Mouse (Mus musculus) limb, embryonic 13.5 days (tissue): ENCODE results near the gene Mzf1. TPM values are rescaled to one million over a fixed set of nuclear protein-coding genes. Genes with fewer than 3 reads are reported as not detected.

ENCODE experiments used
- ATAC-seq: fragments of 200-750 bp; cut with Nextera tagmentation; 2 replicates; pipeline ENCODE4 v1.8.0; 2017; ENCODE audit warnings: low read depth, moderate number of reproducible peaks, moderate TSS enrichment; ENCODE audit not compliant: low FRiP score
- H3K27ac ChIP-seq: fragments of 300-500 bp; sonication (generic); 2 replicates; pipeline ENCODE4 v1.5.1; 2015; ENCODE audit warnings: inconsistent platforms, mild to moderate bottlenecking, moderate library complexity
- H3K27me3 ChIP-seq: fragments of 300-500 bp; sonication (generic); 2 replicates; pipeline ENCODE4 v1.6.1; 2015; ENCODE audit warnings: mild to moderate bottlenecking, inconsistent platforms
- H3K36me3 ChIP-seq: fragments of 300-500 bp; sonication (generic); 2 replicates; pipeline ENCODE4 v1.6.1; 2015; ENCODE audit warnings: inconsistent platforms, mild to moderate bottlenecking, moderate library complexity
- H3K4me1 ChIP-seq: fragments of 300-500 bp; sonication (generic); 2 replicates; pipeline ENCODE4 v1.6.1; 2015; ENCODE audit warnings: inconsistent platforms
- H3K4me2 ChIP-seq: fragments of 300-500 bp; sonication (generic); replicated peaks from 2 replicates; pipeline ENCODE4 v1.6.1; 2015; ENCODE audit warnings: inconsistent platforms, mild to moderate bottlenecking, moderate library complexity
- H3K4me3 ChIP-seq: fragments of 300-500 bp; sonication (generic); 2 replicates; pipeline ENCODE4 v1.5.1; 2015; ENCODE audit warnings: moderate library complexity, mild to moderate bottlenecking, inconsistent platforms
- H3K9ac ChIP-seq: fragments of 300-500 bp; sonication (generic); 2 replicates; pipeline ENCODE4 v1.6.1; 2015; ENCODE audit warnings: mild to moderate bottlenecking, inconsistent platforms
- H3K9me3 ChIP-seq: fragments of 300-500 bp; sonication (generic); 2 replicates; pipeline ENCODE4 v1.6.1; 2016; ENCODE audit warnings: inconsistent platforms
- WGBS: fragments of 180-500 bp; shearing (Covaris S2); methylation state at CpG from one replicate; pipeline ENCODE4 v1.1.7; 2015; 5-methylcytosine and 5-hydroxymethylcytosine counted together
- polyA plus RNA-seq: library from polyadenylated mRNA; unstranded; fragments of >200 nt; fragmentation: Nextera tagmentation; extraction: Ambion mirVana; gene quantifications from 2 replicates; pipeline ENCODE4 v1.2.1, GENCODE M21; 2015

Gene Mzf1
- polyA plus RNA-seq, 1 experiment from 2014 or later, result 3.8 TPM

DNA sequence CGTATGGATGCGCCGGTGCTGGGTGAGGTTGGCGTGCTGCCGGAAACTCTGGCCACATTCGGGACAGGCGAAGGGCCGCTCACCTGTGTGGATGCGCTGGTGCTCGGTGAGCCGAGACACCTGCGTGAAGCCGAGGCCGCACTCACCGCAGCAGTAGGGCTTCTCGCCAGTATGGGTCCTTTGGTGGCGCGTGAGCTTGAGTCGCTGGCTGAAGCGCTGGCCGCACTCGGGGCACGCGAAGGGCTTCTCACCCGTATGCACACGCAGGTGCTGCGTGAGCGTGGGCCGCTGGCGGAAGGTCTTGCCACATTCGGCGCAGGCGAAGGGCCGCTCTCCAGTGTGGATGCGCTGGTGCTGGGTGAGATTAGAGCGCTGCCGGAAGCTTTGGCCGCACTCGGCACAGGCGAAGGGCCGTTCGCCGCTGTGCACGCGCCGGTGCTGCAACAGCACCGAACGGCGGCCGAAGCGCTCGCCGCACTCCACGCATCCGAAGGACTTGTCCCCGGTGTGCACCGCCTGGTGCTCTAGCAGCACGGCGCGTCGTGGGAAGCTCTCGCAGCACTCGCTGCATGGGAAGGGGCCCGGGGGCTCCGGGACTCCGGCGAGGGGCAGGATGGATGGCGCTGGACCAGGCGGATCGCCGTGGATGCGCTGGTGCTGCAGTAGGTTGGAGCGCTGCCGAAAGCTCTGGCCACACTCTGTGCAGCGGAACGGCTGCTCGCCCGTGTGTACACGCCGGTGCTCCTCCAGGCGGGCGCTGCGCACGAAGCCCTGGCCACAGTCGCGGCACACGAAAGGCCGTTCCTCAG is 10.9 kb downstream of the Mzf1 start:
- ATAC-seq, result peak; percentile 37; the same call in 1 of the 2 replicates
- WGBS, result 5% methylated on average over 88 of the region's 88 CpGs
- no peaks in the 10 kb centered on the region for H3K36me3 ChIP-seq
- H3K9me3 ChIP-seq, result 0 out of 2 replicates have a peak, but pooled peaks cover 6% of the 10 kb centered on the region
- peak overlapping the region; percentile 54 for H3K4me3 ChIP-seq
- peak overlapping the region; percentile 97 for H3K4me2 ChIP-seq
- H3K27me3 ChIP-seq, result peaks cover 53% of the 10 kb centered on the region
- H3K27ac ChIP-seq, result no peak overlapping the region
- H3K4me1 ChIP-seq, result peaks cover 22% of the 10 kb centered on the region
- H3K9ac ChIP-seq, result peak overlapping the region; percentile 78

GRCm38 (mm10) chr7:13043120-13043444 is 11.5 kb downstream of the Mzf1 start:
- 35% methylated on average over 16 of the region's 16 CpGs for WGBS
- Histone ChIP-seq H3K9me3 (0 out of 2 replicates have a peak, but pooled peaks cover 6% of the 10 kb centered on the region), H3K4me2 (peak overlapping the region; percentile 97), H3K27ac (no peak overlapping the region), H3K4me3 (peak overlapping the region; percentile 54), H3K9ac (peak overlapping the region; percentile 78), H3K36me3 (no peaks in the 10 kb centered on the region), H3K27me3 (peaks cover 53% of the 10 kb centered on the region), H3K4me1 (peaks cover 24% of the 10 kb centered on the region)
- no peak for ATAC-seq

DNA sequence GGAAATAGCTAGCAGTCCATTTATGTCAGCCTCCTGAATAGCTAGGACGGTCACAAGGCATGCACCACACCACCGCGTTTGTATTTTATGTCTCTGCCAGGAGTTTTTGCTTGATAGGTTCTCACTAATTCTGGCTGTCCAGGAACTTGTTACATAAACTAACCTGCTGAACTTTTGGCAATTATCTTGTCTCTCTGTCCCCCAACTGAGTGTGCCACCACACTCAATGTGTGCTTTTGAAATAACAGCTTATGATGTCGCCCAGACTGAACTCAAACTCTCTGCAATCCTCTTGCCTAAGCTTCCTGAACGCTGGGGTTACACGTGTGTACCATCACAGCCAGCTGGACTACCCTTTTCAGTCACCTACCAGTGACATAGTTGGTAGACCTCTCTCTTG is 12.1 kb downstream of the Mzf1 start:
- Histone ChIP-seq H3K36me3 (no peaks in the 10 kb centered on the region), H3K4me3 (no peak overlapping the region), H3K4me2 (no peak overlapping the region), H3K9me3 (0 out of 2 replicates have a peak, but pooled peaks cover 6% of the 10 kb centered on the region), H3K27ac (no peak overlapping the region), H3K9ac (no peak overlapping the region), H3K27me3 (peaks cover 53% of the 10 kb centered on the region), H3K4me1 (peaks cover 24% of the 10 kb centered on the region)
- WGBS, result 79% methylated on average over 6 of the region's 6 CpGs
- no peak for ATAC-seq

GRCm38 (mm10) chr7:13041256-13041655 is 13.3 kb downstream of the Mzf1 start:
- Histone ChIP-seq H3K9me3 (0 out of 2 replicates have a peak, but pooled peaks cover 6% of the 10 kb centered on the region), H3K9ac (no peak overlapping the region), H3K36me3 (peaks cover 3% of the 10 kb centered on the region), H3K4me3 (no peak overlapping the region), H3K27ac (no peak overlapping the region), H3K27me3 (peaks cover 53% of the 10 kb centered on the region), H3K4me1 (peaks cover 32% of the 10 kb centered on the region), H3K4me2 (no peak overlapping the region)
- ATAC-seq, result no peak
- WGBS, result 67% methylated on average over 1 of the region's 1 CpGs

GRCm38 (mm10) chr7:13039181-13039580 is 15.4 kb downstream of the Mzf1 start:
- no peak overlapping the region for H3K27ac ChIP-seq

GRCm38 (mm10) chr7:13038621-13039169 is 15.9 kb downstream of the Mzf1 start:
- Histone ChIP-seq H3K4me1 (peaks cover 43% of the 10 kb centered on the region), H3K27me3 (peaks cover 32% of the 10 kb centered on the region), H3K4me3 (peak overlapping the region; percentile 81), H3K4me2 (peak overlapping the region; percentile 88), H3K27ac (peak overlapping the region; percentile 99), H3K36me3 (peaks cover 18% of the 10 kb centered on the region), H3K9me3 (0 out of 2 replicates have a peak, but pooled peaks cover 6% of the 10 kb centered on the region), H3K9ac (peak overlapping the region; percentile 97)
- ATAC-seq, result no peak
- 23% methylated on average over 15 of the region's 15 CpGs for WGBS

More at GRCm38 (mm10) chr7:13039181-13039580, 15.4 kb downstream of the Mzf1 start:
- peak overlapping the region; percentile 97 for H3K9ac ChIP-seq
- H3K27me3 ChIP-seq, result peaks cover 37% of the 10 kb centered on the region
- WGBS, result 89% methylated on average over 1 of the region's 1 CpGs
- 0 out of 2 replicates have a peak, but pooled peaks cover 6% of the 10 kb centered on the region for H3K9me3 ChIP-seq
- H3K4me1 ChIP-seq, result peaks cover 44% of the 10 kb centered on the region
- H3K4me3 ChIP-seq, result peak overlapping the region; percentile 81
- peak overlapping the region; percentile 88 for H3K4me2 ChIP-seq
- ATAC-seq, result no peak
- peaks cover 17% of the 10 kb centered on the region for H3K36me3 ChIP-seq

DNA sequence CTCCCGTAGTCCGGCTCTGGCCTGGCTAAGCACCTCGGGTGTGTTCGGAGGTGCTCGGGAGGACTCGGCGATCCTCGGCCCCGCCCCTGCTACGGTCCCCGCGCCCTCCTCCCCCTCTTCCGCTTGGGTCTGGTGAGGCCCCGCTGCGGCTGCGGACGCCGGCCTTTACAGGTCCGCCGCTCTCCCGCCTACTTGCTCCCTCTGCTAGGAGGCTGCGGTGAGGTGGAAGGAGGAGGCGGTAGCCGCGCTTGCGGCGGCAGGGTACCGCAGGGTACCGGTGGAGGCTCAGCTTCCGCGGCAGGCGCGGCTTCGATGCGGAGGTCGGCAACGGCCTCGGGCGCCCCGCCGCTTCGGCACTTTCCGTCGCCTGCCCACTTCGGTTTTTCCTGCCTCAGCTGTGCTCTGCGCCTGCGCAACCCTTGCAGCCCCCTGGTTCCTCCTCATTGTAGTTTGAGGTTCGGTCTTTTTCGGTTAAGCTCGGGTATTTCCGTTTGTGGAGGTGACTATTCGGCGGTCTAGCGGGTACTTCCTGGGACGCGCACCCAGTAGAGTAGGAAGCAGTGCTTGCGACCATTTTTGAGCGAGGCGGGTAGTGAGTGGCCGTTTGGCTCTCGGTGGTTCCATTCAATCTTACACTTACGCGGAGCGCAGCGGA is 16.5 kb downstream of the Mzf1 start, which contains the start of gene Ube2m:
Gene Ube2m (minus strand): TSS at position 375 of the 655 bp plus-strand sequence.
- WGBS, result under 1% methylated on average over 56 of the region's 65 CpGs
- H3K4me2 ChIP-seq, result peak within 1 kb of the TSS; percentile 88
- H3K9me3 ChIP-seq, result 0 out of 2 replicates have a peak, but pooled peaks cover 2% of the 10 kb centered on the region
- H3K27me3 ChIP-seq, result peaks cover 25% of the 10 kb centered on the region
- peak; percentile 92 for ATAC-seq
- H3K9ac ChIP-seq, result peak within 1 kb of the TSS; percentile 97
- H3K36me3 ChIP-seq, result peaks cover 24% of the 10 kb centered on the region
- H3K4me1 ChIP-seq, result peaks cover 44% of the 10 kb centered on the region
- H3K27ac ChIP-seq, result peak within 1 kb of the TSS; percentile 99
- H3K4me3 ChIP-seq, result peak within 1 kb of the TSS; percentile 81

GRCm38 (mm10) chr7:13037366-13037765 is 17.2 kb downstream of the Mzf1 start:
- WGBS, result 1% methylated on average over 31 of the region's 33 CpGs
- peaks cover 29% of the 10 kb centered on the region for H3K36me3 ChIP-seq
- H3K27ac ChIP-seq, result peak overlapping the region; percentile 99
- H3K9ac ChIP-seq, result peak overlapping the region; percentile 97
- H3K27me3 ChIP-seq, result peaks cover 19% of the 10 kb centered on the region
- peaks cover 47% of the 10 kb centered on the region for H3K4me1 ChIP-seq
- peak overlapping the region; percentile 88 for H3K4me2 ChIP-seq
- peak overlapping the region; percentile 81 for H3K4me3 ChIP-seq
- H3K9me3 ChIP-seq, result no peaks in the 10 kb centered on the region
- no peak for ATAC-seq

- no peak for ATAC-seq
- Histone ChIP-seq H3K4me2 (peak overlapping the region; percentile 88), H3K27me3 (peaks cover 13% of the 10 kb centered on the region), H3K4me1 (peaks cover 47% of the 10 kb centered on the region), H3K9me3 (no peaks in the 10 kb centered on the region), H3K4me3 (peak overlapping the region; percentile 81), H3K9ac (peak overlapping the region; percentile 97), H3K27ac (no peak overlapping the region), H3K36me3 (peaks cover 35% of the 10 kb centered on the region)
- 39% methylated on average over 4 of the region's 4 CpGs for whole genome bisulfite sequencing
These were observed 17.8 kb downstream of the Mzf1 start for GRCm38 (mm10) chr7:13036806-13037205.

DNA sequence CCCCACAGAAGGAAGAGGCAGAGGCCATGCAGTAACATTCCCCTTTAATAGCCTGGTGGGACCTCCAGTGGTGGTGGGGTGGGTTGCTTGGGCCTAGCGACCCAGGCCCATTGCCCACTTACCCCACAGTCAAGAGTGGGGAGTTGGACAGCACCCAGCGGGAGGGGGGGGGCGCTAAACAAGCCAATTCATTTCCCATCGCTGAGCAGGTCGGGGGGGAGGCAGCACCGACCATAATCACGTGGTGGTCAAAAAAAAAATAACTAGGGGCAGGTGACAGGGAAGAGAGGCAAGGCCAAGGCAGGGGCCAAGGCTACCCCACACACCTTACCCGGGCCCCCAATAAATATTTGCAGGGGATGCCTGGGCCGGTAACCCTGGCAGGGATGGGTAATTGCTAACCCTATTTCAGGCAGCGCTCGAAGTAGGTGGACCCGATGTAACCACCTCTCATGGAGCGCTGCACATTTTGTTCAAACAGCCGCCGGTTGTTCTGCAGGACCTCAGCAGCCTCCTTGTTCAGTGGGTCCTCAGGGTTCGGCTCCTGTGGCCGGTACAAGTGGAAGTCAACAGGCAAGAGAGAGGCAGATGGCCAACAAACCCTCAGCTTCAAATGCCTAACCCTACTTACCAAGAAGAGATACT is 19.2 kb downstream of the Mzf1 start:
- Histone ChIP-seq H3K9ac (peak overlapping the region; percentile 97), H3K36me3 (peaks cover 50% of the 10 kb centered on the region), H3K4me1 (peaks cover 47% of the 10 kb centered on the region), H3K9me3 (no peaks in the 10 kb centered on the region), H3K4me2 (peak overlapping the region; percentile 88), H3K27ac (peak overlapping the region; percentile 58; the same call in 1 of the 2 replicates), H3K27me3 (no peaks in the 10 kb centered on the region), H3K4me3 (peak overlapping the region; percentile 61)
- ATAC-seq, result no peak
- WGBS, result 84% methylated on average over 17 of the region's 17 CpGs

DNA sequence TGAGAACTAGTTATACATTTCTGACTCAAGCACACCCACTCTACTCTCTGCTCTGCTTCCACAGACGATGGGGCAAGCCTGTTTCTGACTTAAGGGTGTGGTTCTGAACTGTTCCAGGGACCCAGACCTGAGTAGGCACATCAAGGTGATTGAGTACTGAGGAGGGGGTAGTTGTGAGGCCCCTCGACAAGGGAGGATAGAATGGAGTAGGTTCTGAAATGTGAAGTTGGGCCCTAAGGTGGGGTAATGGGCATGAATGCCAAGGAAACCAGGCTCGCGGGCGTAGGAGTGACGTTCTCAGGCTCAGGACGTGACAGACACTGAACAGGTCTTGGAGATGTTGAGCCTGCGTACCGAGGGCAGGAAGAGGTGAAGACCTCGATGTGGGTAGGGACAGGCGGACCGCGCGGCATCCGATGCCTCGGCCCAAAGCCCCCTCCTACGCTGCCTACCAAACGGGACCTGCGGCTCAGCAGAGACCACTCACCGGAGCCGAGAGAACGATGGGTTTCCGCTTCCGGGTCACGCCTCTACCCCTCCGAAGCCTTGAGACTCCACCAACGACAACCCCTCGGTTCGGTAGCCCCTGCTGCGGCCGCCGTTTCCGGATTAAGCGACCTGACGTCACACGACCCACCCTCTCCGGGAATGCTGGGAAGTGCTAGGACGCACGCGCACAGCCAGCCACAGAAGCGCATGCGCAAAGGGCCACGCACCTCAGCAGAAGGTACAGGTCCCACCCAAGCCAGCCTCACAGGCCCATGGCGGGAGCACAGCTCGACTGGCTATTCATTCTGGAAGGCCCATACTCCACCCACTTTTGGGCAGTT is 20.2 kb downstream of the Mzf1 start, which contains the start of gene Chmp2a:
Gene Chmp2a (minus strand): TSS at position 660 of the 830 bp plus-strand sequence.
- Histone ChIP-seq H3K9ac (peak within 1 kb of the TSS; percentile 97), H3K27ac (peak within 1 kb of the TSS; percentile 92), H3K27me3 (no peaks in the 10 kb centered on the region), H3K4me2 (peak within 1 kb of the TSS; percentile 88), H3K36me3 (peaks cover 59% of the 10 kb centered on the region), H3K4me1 (peaks cover 47% of the 10 kb centered on the region), H3K9me3 (no peaks in the 10 kb centered on the region), H3K4me3 (peak within 1 kb of the TSS; percentile 61)
- peak; percentile 79 for ATAC-seq
- WGBS, result under 1% methylated on average over 45 of the region's 45 CpGs
